Mouse (Mus musculus): ENCODE data around the gene Fahd1.

Gene Fahd1

GRCm38 (mm10) chr17:24885356-24886133, 35.4 kb upstream of the Fahd1 start:
- DNase-seq (ENCODE audit: low read depth, low spot score) = no peak

GRCm38 (mm10) chr17:24884391-24884790, 34.2 kb upstream of the Fahd1 start:
- DNase-seq (ENCODE audit: low read depth, low spot score) = no peak

GRCm38 (mm10) chr17:24881738-24882440, 31.7 kb upstream of the Fahd1 start:
- peak; percentile 73 for DNase-seq (ENCODE audit: low read depth, low spot score)

DNA sequence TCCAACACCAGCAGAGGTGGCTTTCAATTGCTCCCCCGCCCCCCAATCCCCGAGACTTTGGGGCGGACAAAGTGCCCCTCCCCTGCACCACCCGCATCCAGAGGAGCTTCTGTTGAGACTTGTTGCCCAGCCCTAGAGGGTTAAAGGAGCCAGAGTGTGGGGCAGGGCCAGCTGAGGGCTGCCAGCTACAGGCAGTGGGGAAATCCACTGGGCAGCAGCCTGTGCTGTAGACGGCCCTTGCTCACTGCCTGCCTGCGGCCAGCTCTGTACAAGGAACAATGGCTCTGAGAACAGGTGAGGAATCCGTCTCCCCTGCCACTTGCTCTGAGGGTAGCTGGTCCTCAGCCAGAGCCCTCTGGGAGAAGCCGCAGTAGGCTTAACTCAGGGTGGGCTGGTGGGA, 28.4 kb upstream of the Fahd1 start:
- DNase-seq (ENCODE audit: low read depth, low spot score) = no peak

DNA sequence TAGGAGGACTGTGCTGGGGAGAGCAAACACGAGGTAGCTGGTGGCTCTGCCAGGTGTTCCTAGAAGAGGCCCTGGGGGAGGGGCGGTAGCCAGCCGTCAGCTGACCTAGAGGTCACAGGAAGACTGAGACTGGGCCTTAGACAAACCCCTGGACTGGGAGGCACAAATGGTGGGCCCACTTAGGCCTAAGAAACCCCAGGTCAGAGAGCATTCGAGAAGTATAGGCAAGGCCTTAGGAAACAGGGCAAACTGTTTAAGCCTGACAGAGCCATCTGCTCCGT, 27.9 kb upstream of the Fahd1 start:
- DNase-seq (ENCODE audit: low read depth, low spot score) = peak; percentile 45

GRCm38 (mm10) chr17:24877336-24878116, 27.4 kb upstream of the Fahd1 start:
- no peak for DNase-seq (ENCODE audit: low read depth, low spot score)

- DNase-seq (ENCODE audit: low read depth, low spot score) = no peak
These were observed 24.8 kb upstream of the Fahd1 start for GRCm38 (mm10) chr17:24874989-24875388.

GRCm38 (mm10) chr17:24874405-24874745, 24.2 kb upstream of the Fahd1 start:
- DNase-seq (ENCODE audit: low read depth, low spot score) = peak; percentile 96

GRCm38 (mm10) chr17:24873695-24874404, 23.7 kb upstream of the Fahd1 start:
- DNase-seq (ENCODE audit: low read depth, low spot score) = peak; percentile 93

DNA sequence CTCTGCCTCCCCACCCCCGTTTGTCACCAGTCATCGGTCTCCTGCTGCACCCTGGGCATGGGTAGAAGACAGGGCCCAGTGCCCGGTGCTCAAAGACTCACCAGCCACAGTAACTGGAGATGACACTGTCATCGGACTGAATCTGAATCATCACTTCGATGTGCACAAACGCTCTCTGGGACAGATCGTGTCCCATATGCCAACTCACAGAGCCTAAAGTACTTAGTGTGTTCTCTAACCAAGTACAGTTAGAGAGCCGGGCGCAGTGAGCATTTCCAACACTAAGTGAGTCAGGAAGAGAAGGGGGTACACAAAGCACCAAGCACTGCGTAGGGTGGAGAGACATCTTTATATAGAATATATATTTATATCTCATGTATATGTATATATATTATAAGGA, 17.8 kb upstream of the Fahd1 start:
- DNase-seq (ENCODE audit: low read depth, low spot score) = no peak

DNA sequence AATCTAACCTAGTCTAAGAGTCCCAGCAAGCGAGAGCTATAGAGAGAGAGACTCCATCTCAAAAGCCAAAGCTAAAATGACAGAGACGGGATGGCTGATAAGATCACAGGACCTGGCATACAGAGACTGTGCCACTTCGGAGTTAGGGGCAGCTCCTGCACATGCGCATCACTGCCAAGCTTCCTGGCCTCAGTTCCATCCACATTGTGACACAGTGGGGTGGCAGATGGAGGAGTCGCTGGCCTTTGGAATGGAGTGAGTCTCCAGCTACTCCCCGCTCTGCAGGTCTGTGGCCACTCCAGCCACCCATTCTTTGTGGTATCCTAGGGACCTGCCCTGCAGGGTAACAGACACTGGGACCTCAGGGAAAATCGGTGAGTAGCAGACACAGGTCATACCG, 15.6 kb upstream of the Fahd1 start, which contains the start of gene Igfals:
Igfals (plus strand) TSS at position 222 of the 400 bp plus-strand sequence.
- no peak for DNase-seq (ENCODE audit: low read depth, low spot score)

DNA sequence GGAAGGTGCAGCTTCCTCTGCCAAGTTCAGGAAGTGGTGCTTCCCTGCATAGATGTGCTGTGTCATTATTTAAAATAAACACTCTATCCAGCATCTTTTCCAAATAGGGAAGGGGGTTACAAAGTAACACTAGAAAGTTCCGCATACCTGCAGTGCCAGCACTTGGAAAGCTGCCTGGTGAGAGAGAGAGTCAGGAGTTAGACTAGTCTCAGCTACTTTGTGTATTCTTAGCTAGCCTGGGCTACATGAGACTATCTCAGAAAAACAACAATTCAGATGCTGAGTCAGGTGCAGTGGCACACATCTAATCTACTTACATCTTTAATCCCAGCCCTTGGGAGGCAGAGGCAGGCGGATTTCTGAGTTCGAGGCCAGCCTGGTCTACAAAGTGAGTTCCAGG, 11.6 kb upstream of the Fahd1 start:
- no peak for DNase-seq (ENCODE audit: low read depth, low spot score)

GRCm38 (mm10) chr17:24860076-24860475, 9.9 kb upstream of the Fahd1 start:
- no peak for DNase-seq (ENCODE audit: low read depth, low spot score)

GRCm38 (mm10) chr17:24858967-24859366, 8.8 kb upstream of the Fahd1 start:
- DNase-seq (ENCODE audit: low read depth, low spot score) = no peak

DNA sequence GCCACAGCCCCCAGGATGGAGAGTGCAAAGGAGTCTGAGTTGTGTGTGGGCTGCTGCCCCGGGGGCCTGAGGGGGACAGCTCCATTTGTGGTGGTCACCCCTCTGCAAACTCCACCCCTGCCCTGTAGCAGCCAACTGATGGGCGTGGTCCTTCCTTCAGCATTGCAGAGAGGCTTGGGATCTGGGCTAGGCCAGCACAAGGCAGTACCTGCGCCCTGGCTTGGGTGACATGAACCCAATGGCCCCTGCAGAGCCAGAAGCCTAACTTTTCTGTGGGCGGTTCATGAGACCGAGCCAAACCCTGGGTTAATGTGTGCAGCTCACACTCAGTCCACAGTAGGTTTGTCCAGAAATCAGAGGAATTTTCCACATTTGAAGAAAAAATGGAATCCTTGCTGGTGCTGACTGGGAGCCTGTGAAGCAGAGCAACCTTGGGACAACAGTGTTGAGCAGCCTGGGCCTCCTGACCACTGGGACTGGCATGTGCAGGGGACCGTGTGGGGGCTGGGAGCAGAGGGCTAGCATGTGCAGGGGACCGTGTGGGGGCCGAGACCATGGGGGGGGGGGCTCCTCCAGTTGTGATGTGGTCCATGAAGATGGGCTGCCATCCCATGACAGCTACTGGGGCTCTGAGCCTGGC, 7.8 kb upstream of the Fahd1 start:
- no peak for DNase-seq (ENCODE audit: low read depth, low spot score)

- no peak for DNase-seq (ENCODE audit: low read depth, low spot score)
These were observed 6.4 kb upstream of the Fahd1 start for GRCm38 (mm10) chr17:24856589-24856988.

- DNase-seq (ENCODE audit: low read depth, low spot score) = no peak
These were observed 5.8 kb upstream of the Fahd1 start for GRCm38 (mm10) chr17:24855838-24856464.

DNA sequence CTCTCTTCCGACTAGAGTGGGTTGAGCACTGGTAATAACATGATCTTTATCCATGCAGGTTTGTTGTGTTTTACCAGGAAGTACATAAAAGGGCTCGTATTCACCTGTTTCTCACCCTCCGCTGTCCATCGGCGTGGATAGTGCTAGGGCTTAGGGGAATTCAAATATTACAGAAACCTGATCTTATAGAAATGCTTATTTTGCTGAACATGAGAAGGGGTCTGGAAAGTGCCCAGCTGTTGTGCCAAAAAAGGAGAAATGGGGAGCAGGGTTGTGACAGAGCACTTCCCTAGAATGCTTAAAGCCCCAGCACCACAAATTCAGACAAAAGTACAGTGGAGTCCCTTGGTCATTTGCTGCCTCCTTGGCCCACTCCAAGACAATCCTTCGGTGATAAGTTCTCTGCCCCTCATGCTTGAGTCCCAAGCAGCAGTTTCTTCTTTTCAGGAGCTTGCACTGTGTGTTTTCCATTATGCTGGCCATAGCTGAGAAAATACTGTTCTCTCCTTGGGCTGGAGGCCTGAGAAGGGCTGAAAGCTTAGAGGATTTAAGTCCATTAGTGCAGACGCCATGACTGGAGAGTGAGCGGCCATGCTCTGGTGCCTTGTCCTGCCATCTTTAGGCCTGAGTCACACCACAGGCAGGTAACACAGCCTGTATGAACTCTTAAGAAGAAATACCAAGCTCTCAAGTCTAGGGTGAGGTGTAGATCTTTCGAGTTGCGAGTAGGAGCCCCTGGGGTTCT, 1.4 kb upstream of the Fahd1 start:
- DNase-seq (ENCODE audit: low read depth, low spot score) = no peak

DNA sequence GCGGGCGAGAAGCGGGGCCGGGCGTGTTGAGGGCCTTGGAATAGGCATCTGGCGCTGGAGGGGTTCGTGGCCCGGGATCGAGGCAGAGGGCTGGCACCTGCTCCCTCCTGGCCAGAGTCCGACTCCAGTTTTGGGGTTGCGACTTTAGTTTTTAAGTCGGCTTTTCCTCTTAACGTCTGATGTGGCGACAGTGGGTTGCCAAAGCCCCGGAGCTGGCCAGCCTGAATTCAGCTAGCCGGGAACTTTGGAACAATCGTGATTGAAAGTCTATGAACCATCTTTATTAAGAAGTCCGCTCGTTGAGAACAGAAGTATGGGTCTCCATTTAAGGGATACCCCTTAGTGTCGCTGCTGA, 586 bp upstream of the Fahd1 start:
- DNase-seq (ENCODE audit: low read depth, low spot score) = no peak

GRCm38 (mm10) chr17:24849733-24850064, 465 bp downstream of the Fahd1 start:
- DNase-seq (ENCODE audit: low read depth, low spot score) = no peak

GRCm38 (mm10) chr17:24848600-24849031, 1.5 kb downstream of the Fahd1 start:
- no peak for DNase-seq (ENCODE audit: low read depth, low spot score)

All from R1 (cell line).